Comparison of ENCODE assay signal across 7 mouse cellular contexts in genomic region chr13:3610795-3611438, GRCm38 (mm10). TPM values are rescaled to one million over a fixed set of nuclear protein-coding genes. Genes with fewer than 3 reads are reported as not detected.
A peak's percentile ranks its signal among the peaks of the same experiment; 100 is the strongest.
DNase-seq lines count a peak whose midpoint lies in the region; ATAC-seq lines count a peak whose summit lies in the region.

Fam208b (minus strand) TSS chr13:3611108.

- H3K27ac ChIP-seq in embryonic facial prominence, embryonic 12.5 days = peak within 1 kb of the TSS; percentile 97
- peak within 1 kb of the TSS; percentile 92 for H3K27ac ChIP-seq in limb, embryonic 11.5 days (replicated peaks; ENCODE audit: low read depth, low read length)
- peak within 1 kb of the TSS; percentile 87 for H3K27ac ChIP-seq in midbrain, embryonic 14.5 days (replicated peaks; ENCODE audit: low read depth, low read length)

- H3K4me1 ChIP-seq in embryonic facial prominence, embryonic 12.5 days = no peaks in the 10 kb centered on the region
- H3K4me1 ChIP-seq in limb, embryonic 11.5 days (ENCODE audit: control insufficient read depth, insufficient read depth, low read length) = no peaks in the 10 kb centered on the region
- peaks cover 5% of the 10 kb centered on the region; the same call in 1 of the 2 replicates for H3K4me1 ChIP-seq in midbrain, embryonic 14.5 days (ENCODE audit: control insufficient read depth, insufficient read depth, low read length)

- H3K36me3 ChIP-seq in embryonic facial prominence, embryonic 12.5 days = no peaks in the 10 kb centered on the region
- no peaks in the 10 kb centered on the region for H3K36me3 ChIP-seq in limb, embryonic 11.5 days (ENCODE audit: control insufficient read depth, insufficient read depth, low read length)
- no peaks in the 10 kb centered on the region for H3K36me3 ChIP-seq in midbrain, embryonic 14.5 days (ENCODE audit: control insufficient read depth, insufficient read depth, low read length)

- peak within 1 kb of the TSS; percentile 96 for H3K4me3 ChIP-seq in embryonic facial prominence, embryonic 12.5 days
- peak within 1 kb of the TSS; percentile 96 for H3K4me3 ChIP-seq in limb, embryonic 11.5 days (ENCODE audit: low read depth, low read length)
- H3K4me3 ChIP-seq in midbrain, embryonic 14.5 days (replicated peaks; ENCODE audit: low read depth, low read length) = peak within 1 kb of the TSS; percentile 90

- peak within 1 kb of the TSS; percentile 85 for H3K9ac ChIP-seq in embryonic facial prominence, embryonic 12.5 days
- peak within 1 kb of the TSS; percentile 90 for H3K9ac ChIP-seq in limb, embryonic 11.5 days (ENCODE audit: low read length)
- H3K9ac ChIP-seq in midbrain, embryonic 14.5 days (replicated peaks; ENCODE audit: low read length) = peak within 1 kb of the TSS; percentile 84

- peak; percentile 98 for DNase-seq in adrenal gland, postnatal 25 days
- DNase-seq in heart, adult 11 months = peak; percentile 100
- peak; percentile 97 for DNase-seq in kidney, adult 18-20 months
- DNase-seq in limb, embryonic 11.5 days (ENCODE audit: low spot score) = peak; percentile 99
- peak; percentile 99 for DNase-seq in midbrain, embryonic 14.5 days
- peak; percentile 95 to 97 for DNase-seq in spleen, adult 18-20 months

- 1% methylated on average over 57 of the region's 58 CpGs for WGBS in embryonic facial prominence, embryonic 12.5 days
- WGBS in limb, embryonic 11.5 days = under 1% methylated on average over 58 of the region's 58 CpGs
- 1% methylated on average over 57 of the region's 58 CpGs for WGBS in midbrain, embryonic 14.5 days

- H3K27me3 ChIP-seq in embryonic facial prominence, embryonic 12.5 days = peaks cover 4% of the 10 kb centered on the region; the same call in 1 of the 2 replicates
- H3K27me3 ChIP-seq in limb, embryonic 11.5 days (ENCODE audit: control insufficient read depth, insufficient read depth, low read length) = no peaks in the 10 kb centered on the region
- H3K27me3 ChIP-seq in midbrain, embryonic 14.5 days (ENCODE audit: control insufficient read depth, insufficient read depth, low read length) = 0 out of 2 replicates have a peak, but pooled peaks cover 3% of the 10 kb centered on the region

- peak; percentile 99 for ATAC-seq in embryonic facial prominence, embryonic 12.5 days (ENCODE audit: insufficient number of reproducible peaks, insufficient read depth, low FRiP score, low TSS enrichment)
- peak; percentile 98 for ATAC-seq in limb, embryonic 11.5 days (ENCODE audit: insufficient number of reproducible peaks, low FRiP score, low TSS enrichment, low read depth)
- ATAC-seq in midbrain, embryonic 14.5 days (ENCODE audit: low FRiP score, low TSS enrichment) = peak; percentile 100

- H3K9me3 ChIP-seq in embryonic facial prominence, embryonic 12.5 days = 0 out of 2 replicates have a peak, but pooled peaks cover 4% of the 10 kb centered on the region
- no peaks in the 10 kb centered on the region for H3K9me3 ChIP-seq in limb, embryonic 11.5 days (ENCODE audit: control insufficient read depth, low read length)
- H3K9me3 ChIP-seq in midbrain, embryonic 14.5 days (ENCODE audit: control insufficient read depth, low read length) = no peaks in the 10 kb centered on the region

- peak within 1 kb of the TSS; percentile 59 for H3K4me2 ChIP-seq in embryonic facial prominence, embryonic 12.5 days (replicated peaks)
- peak within 1 kb of the TSS; percentile 49 for H3K4me2 ChIP-seq in limb, embryonic 11.5 days (ENCODE audit: low read depth, severe bottlenecking)
- peak within 1 kb of the TSS; percentile 87 for H3K4me2 ChIP-seq in midbrain, embryonic 14.5 days (ENCODE audit: low read length)

RNA-seq across cellular contexts. Expression of gene Fam208b, which starts in this region (rescaled TPM):
- total RNA-seq in adrenal gland, postnatal 25 days (2021) = 27.0 and 29.7 TPM in 2 replicates
- polyA plus RNA-seq in embryonic facial prominence, embryonic 12.5 days (2016; fragmentation: Nextera tagmentation; extraction: Ambion mirVana) = 27.6 and 29.1 TPM in 2 replicates
- polyA plus RNA-seq in limb, embryonic 11.5 days (2014; fragmentation: Nextera tagmentation; extraction: Ambion mirVana) = 30.6 and 31.3 TPM in 2 replicates
- 25.2 and 26.0 TPM in 2 replicates for polyA plus RNA-seq in midbrain, embryonic 14.5 days (2014; fragmentation: Nextera tagmentation; extraction: Ambion mirVana)

Comparison
In these comparisons a context has a peak if more than half of its experiments do, and no peak if none do; other contexts are left out.
1. Peak in every context shown above with its lines: DNase-seq, ATAC-seq, H3K4me3 ChIP-seq and H3K27ac ChIP-seq.